Mouse (Mus musculus) cortical plate, adult 2 months (tissue): ENCODE results near the gene Krtap4-16.
"Not testable (repeated sequence)": the region's sequence is repeated elsewhere in the genome, so short reads cannot be mapped to it uniquely, and the experiment has no call there.

Source experiments
- CTCF ChIP-seq: fragments of 200-500 bp; IDR thresholded peaks from 2 replicates; pipeline ENCODE4 v1.5.1; 2011; ENCODE audit warnings: mild to moderate bottlenecking, control low read depth, low read length; ENCODE audit not compliant: insufficient read depth; ENCODE audit errors: extremely low read depth
- POLR2A ChIP-seq: fragments of 200-500 bp; IDR thresholded peaks from 2 replicates; pipeline ENCODE4 v1.6.1; 2011; ENCODE audit warnings: mild to moderate bottlenecking, low read length, control low read depth; ENCODE audit not compliant: insufficient read depth; ENCODE audit errors: extremely low read depth

DNA sequence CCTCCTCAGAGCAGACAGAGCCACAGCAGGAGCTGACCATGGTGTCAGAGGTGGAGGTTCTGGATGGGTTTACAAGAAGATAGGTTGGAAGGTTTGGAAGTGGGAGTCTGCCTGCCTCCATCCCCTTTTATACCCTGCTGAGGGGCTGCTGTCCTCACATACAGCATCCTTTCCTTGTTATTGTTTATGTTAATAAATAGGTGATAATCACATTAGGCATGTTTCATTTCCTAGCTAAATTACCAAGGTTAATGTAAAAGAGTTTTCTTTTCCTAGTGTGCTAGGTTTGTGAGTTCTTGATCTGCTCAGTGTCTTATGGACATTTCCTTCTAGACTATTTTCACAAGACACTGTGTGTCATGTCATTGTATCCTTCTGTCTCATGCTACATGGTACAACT is 41.6 kb downstream of the Krtap4-16 start, which contains the start of gene Krtap4-13:
- TF ChIP-seq CTCF, POLR2A: not testable (repeated sequence)
